Mouse (Mus musculus) liver, adult 2 months (tissue): ENCODE data around the gene Golgb1.

Source experiments
- CTCF ChIP-seq: fragments of 200-500 bp; IDR thresholded peaks from 2 replicates; pipeline ENCODE4 v1.5.1; 2011; ENCODE audit warnings: low read depth, low read length, control low read depth
- POLR2A ChIP-seq: fragments of 200-500 bp; IDR thresholded peaks from 2 replicates; pipeline ENCODE4 v1.6.1; 2011; ENCODE audit warnings: low read length, control low read depth; ENCODE audit not compliant: insufficient read depth; ENCODE audit errors: extremely low read depth

GRCm38 (mm10) chr16:36951029-36951428 is 76.1 kb downstream of the Golgb1 start:
- TF ChIP-seq CTCF (no peak), POLR2A (no peak)
